Mouse (Mus musculus) bone marrow, adult 2 months (tissue): ENCODE measurements at regions not wholly inside any gene's neighbourhood (a gene's known extent, or its start where the extent isn't known, plus 50 kb on each side); places are given as distances from the start of the nearest gene placed in this dataset.

Experiments
- CTCF ChIP-seq: fragments of 200-500 bp; IDR thresholded peaks from 2 replicates; pipeline ENCODE4 v1.5.1; 2011; ENCODE audit warnings: low read length, control low read depth; ENCODE audit not compliant: control insufficient read depth, insufficient read depth
- POLR2A ChIP-seq: fragments of 200-500 bp; IDR thresholded peaks from 2 replicates; pipeline ENCODE4 v1.6.1; 2011; ENCODE audit warnings: low read depth, mild to moderate bottlenecking, control low read depth, low read length, borderline replicate concordance; ENCODE audit not compliant: control insufficient read depth

DNA sequence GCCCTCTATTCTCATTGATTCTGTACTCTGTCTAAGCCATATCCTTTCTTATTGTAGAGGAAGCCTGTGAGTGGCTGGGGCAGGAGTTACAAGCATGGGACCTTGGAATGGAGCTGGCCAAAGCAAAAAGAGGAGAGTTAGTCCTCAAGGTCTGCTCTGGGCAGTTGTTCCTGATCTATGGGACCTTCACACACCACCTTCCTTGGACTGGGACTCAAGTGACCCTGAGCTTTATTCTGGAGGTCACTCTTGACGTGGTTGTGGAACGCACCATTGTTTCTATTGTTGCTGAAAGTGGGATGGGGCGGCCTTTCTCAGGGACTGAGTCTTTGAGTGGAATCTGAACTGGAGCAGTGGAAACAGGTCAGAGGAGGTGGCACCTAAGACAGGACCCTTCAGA lies 291.0 kb downstream of the Gm49356 start:
- TF ChIP-seq CTCF (no peak), POLR2A (no peak)
